Mouse (Mus musculus) forebrain, embryonic 10.5 days (tissue): ENCODE results near the gene Padi3. TPM values are rescaled to one million over a fixed set of nuclear protein-coding genes. Genes with fewer than 3 reads are reported as not detected.

Source experiments
- DNase-seq: peaks from one replicate; pipeline ENCODE4 v3.0.0-alpha.2; 2017; ENCODE audit warnings: low spot score; ENCODE audit errors: extremely low spot score
- H3K27ac ChIP-seq: fragments of 300-500 bp; sonication (generic); 2 replicates; pipeline ENCODE4 v1.5.1; 2016; ENCODE audit warnings: mild to moderate bottlenecking
- H3K27me3 ChIP-seq: fragments of 300-500 bp; sonication (generic); 2 replicates; pipeline ENCODE4 v1.6.1; 2016; ENCODE audit warnings: mild to moderate bottlenecking; ENCODE audit not compliant: poor library complexity, severe bottlenecking
- H3K36me3 ChIP-seq: fragments of 300-500 bp; sonication (generic); replicated peaks from 2 replicates; pipeline ENCODE4 v1.6.1; 2016; ENCODE audit warnings: mild to moderate bottlenecking, moderate library complexity
- H3K4me1 ChIP-seq: fragments of 300-500 bp; sonication (generic); 2 replicates; pipeline ENCODE4 v1.6.1; 2016
- H3K4me3 ChIP-seq: fragments of 300-500 bp; sonication (generic); 2 replicates; pipeline ENCODE4 v1.5.1; 2016; ENCODE audit warnings: mild to moderate bottlenecking, moderate library complexity
- H3K9me3 ChIP-seq: fragments of 300-500 bp; sonication (generic); 2 replicates; pipeline ENCODE4 v1.6.1; 2016; ENCODE audit warnings: mild to moderate bottlenecking, moderate library complexity
- WGBS: fragments of 180-500 bp; shearing (Covaris S2); methylation state at CpG from one replicate; pipeline ENCODE4 v1.1.7; 2016; 5-methylcytosine and 5-hydroxymethylcytosine counted together
- polyA plus RNA-seq: library from polyadenylated mRNA; unstranded; fragments of >200 nt; fragmentation: Nextera tagmentation; extraction: Ambion mirVana; gene quantifications from 2 replicates; pipeline ENCODE4 v1.2.1, GENCODE M21; 2016

The Padi3 gene
- polyA plus RNA-seq, 1 experiment from 2014 or later: 0.16 TPM

DNA sequence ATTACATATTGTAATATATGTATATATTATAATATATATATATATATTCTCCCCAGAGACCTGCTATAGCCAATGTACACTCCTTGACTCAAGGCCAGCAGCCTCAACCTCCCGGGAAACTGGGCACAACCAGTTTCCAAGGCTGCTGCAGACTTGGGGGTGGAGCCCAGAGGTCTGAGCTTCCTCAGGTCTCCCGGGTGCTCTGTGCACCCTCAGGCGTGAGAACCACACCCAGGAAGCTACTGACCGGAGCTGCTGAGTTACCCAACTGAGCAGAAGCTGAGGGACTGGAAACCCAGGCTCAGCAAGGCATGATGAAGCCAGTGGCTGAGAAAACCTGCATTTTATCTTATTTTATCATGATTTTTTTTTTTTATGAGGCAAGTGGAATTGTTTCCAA, 39.4 kb downstream of the Padi3 start:
- Histone ChIP-seq H3K4me1 (peaks cover 13% of the 10 kb centered on the region), H3K27me3 (no peaks in the 10 kb centered on the region), H3K27ac (no peak overlapping the region), H3K36me3 (no peaks in the 10 kb centered on the region), H3K4me3 (no peak overlapping the region), H3K9me3 (no peaks in the 10 kb centered on the region)
- DNase-seq: no peak
- 49% methylated on average over 4 of the region's 4 CpGs for WGBS

- peak overlapping the region; percentile 32 for H3K4me3 ChIP-seq
- WGBS: 15% methylated on average over 13 of the region's 13 CpGs
- H3K36me3 ChIP-seq: no peaks in the 10 kb centered on the region
- DNase-seq: no peak
- H3K27me3 ChIP-seq: no peaks in the 10 kb centered on the region
- peaks cover 13% of the 10 kb centered on the region for H3K4me1 ChIP-seq
- H3K9me3 ChIP-seq: no peaks in the 10 kb centered on the region
- H3K27ac ChIP-seq: peak overlapping the region; percentile 16
Measured at GRCm38 (mm10) chr4:140770433-140770832, 40.0 kb downstream of the Padi3 start.

DNA sequence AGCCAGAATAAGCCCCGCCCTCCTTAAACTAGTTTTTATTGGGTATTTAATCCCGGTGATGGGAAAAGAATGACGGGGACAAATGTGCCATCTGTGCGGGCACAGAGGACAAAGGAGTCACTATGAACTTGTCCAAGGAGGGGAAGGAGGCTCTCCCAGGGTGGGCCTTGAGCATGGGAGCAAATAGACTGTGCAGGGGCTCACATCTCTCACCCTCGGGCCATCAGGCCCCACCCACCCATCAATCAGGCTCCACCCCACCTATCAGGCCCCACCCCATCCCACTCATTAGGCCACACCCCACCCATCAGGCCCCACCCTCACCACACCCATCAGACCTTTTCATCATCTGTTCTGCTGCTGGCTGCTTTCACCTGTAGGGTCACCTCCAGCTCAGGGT, 41.5 kb downstream of the Padi3 start:
- Histone ChIP-seq H3K9me3 (no peaks in the 10 kb centered on the region), H3K27me3 (no peaks in the 10 kb centered on the region), H3K4me1 (peaks cover 9% of the 10 kb centered on the region), H3K36me3 (no peaks in the 10 kb centered on the region), H3K27ac (no peak overlapping the region), H3K4me3 (no peak overlapping the region)
- WGBS: 87% methylated on average over 5 of the region's 5 CpGs
- DNase-seq: no peak

DNA sequence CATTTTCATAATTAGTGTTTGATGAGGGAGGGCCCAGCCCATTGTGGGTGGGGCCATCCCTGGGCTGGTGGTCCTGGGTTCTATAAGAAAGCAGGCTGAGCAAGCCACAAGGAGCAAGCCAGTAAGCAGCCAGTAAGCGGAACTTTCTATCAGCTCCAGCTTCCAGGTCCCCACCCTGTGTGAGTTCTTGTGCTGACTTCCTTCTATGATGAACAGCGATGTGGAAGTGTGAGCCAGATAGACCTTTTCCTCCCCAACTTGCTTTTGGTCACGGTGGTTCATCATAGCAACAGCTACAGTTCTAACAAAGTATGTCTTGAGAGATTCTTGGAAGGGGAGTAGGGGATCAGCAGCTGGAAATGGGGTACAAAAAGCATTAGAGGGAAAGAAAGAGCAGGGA, 44.5 kb downstream of the Padi3 start:
- Histone ChIP-seq H3K27me3 (no peaks in the 10 kb centered on the region), H3K27ac (no peak overlapping the region), H3K9me3 (no peaks in the 10 kb centered on the region), H3K4me3 (no peak overlapping the region), H3K4me1 (peaks cover 8% of the 10 kb centered on the region), H3K36me3 (no peaks in the 10 kb centered on the region)
- WGBS: 91% methylated on average over 3 of the region's 3 CpGs
- DNase-seq: no peak

- no peak overlapping the region for H3K27ac ChIP-seq
- 18% methylated on average over 9 of the region's 9 CpGs for WGBS
- peak; percentile 62 for DNase-seq
- H3K4me1 ChIP-seq: peaks cover 15% of the 10 kb centered on the region
- H3K4me3 ChIP-seq: no peak overlapping the region
- no peaks in the 10 kb centered on the region for H3K27me3 ChIP-seq
- H3K36me3 ChIP-seq: no peaks in the 10 kb centered on the region
- no peaks in the 10 kb centered on the region for H3K9me3 ChIP-seq
Measured at GRCm38 (mm10) chr4:140763158-140763557, 47.3 kb downstream of the Padi3 start.

DNA sequence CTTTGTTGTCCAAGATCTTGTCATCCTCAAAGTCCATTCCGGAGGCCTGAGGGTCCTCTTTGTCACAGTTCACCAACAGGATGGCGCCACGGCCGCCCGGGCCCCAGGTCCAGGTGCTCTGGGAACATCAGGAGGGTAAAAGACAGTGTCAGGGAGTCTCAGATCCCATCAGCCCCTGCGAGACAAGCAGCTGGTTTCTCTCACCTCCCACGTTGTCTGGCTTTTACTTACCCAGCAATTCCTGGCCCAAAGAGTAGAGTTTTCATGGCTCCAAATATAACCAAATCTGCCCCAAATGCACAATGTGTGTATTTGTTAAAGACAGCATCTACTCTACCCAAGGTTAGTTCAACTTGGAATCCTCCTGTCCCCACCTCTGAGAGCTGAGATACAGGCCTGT, 48.8 kb downstream of the Padi3 start:
- H3K27me3 ChIP-seq: no peaks in the 10 kb centered on the region
- H3K36me3 ChIP-seq: no peaks in the 10 kb centered on the region

DNA sequence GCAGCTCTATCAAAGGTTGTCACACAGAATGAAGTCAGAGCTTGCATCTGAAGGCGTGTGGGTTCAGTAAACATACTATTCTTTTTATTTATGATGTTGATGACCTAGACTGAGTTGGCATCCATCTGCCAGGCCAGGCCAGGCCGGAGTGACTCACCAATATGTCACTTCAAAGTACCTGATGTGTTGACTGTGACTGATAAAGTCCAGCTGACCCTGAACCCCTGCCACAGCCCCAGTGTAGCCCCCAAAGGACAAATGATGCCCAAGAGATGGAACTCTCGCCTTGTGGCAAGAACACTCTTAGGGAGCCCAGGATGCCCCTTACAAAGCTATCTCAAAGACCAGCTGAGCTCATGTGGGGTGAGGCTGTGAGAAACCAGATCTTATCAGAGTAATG, 54.6 kb downstream of the Padi3 start:
- Histone ChIP-seq H3K27me3 (peaks cover 9% of the 10 kb centered on the region), H3K36me3 (no peaks in the 10 kb centered on the region), H3K27ac (0 out of 2 replicates have a peak overlapping the region, but pooled peaks have one; percentile 68), H3K4me1 (peaks cover 41% of the 10 kb centered on the region), H3K9me3 (no peaks in the 10 kb centered on the region), H3K4me3 (no peak overlapping the region)
- no peak for DNase-seq
- WGBS: 80% methylated on average over 3 of the region's 3 CpGs

More for the DNA sequence above, 48.8 kb downstream of the Padi3 start:
- Histone ChIP-seq H3K4me3 (no peak overlapping the region), H3K4me1 (peaks cover 30% of the 10 kb centered on the region), H3K27ac (no peak overlapping the region), H3K9me3 (no peaks in the 10 kb centered on the region)
- DNase-seq: no peak
- WGBS: 89% methylated on average over 7 of the region's 7 CpGs

- 0 out of 2 replicates have a peak overlapping the region, but pooled peaks have one; percentile 35 for H3K27ac ChIP-seq
- 74% methylated on average over 7 of the region's 7 CpGs for WGBS
- peaks cover 40% of the 10 kb centered on the region for H3K4me1 ChIP-seq
- no peak for DNase-seq
- H3K27me3 ChIP-seq: peaks cover 13% of the 10 kb centered on the region
- H3K4me3 ChIP-seq: no peak overlapping the region
- no peaks in the 10 kb centered on the region for H3K36me3 ChIP-seq
- H3K9me3 ChIP-seq: no peaks in the 10 kb centered on the region
Measured at GRCm38 (mm10) chr4:140753366-140753765, 57.1 kb downstream of the Padi3 start.

DNA sequence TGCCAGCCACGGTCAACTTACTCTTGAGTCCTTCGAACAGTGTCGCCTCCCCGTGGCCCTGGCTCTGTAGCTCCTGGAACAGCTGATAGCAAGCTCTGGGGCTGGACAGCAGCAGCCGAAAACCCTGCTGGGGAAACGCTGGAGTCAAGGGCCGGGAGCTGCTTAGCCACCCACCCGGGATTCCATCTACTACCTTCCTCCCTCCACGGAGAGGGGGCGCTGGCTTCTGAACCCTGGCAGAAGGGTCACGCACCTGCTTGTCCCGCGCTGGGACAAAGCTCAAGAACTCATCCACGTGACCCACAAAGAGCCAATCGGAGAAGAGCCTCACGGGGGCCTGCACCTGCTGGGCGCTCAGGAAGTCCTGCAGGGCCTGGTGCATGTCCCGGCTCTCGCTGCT, 60.1 kb downstream of the Padi3 start:
- Histone ChIP-seq H3K4me1 (peaks cover 30% of the 10 kb centered on the region), H3K36me3 (no peaks in the 10 kb centered on the region), H3K27ac (peak overlapping the region; percentile 63), H3K27me3 (peaks cover 34% of the 10 kb centered on the region), H3K4me3 (peak overlapping the region; percentile 43), H3K9me3 (no peaks in the 10 kb centered on the region)
- 5% methylated on average over 19 of the region's 19 CpGs for WGBS
- DNase-seq: peak; percentile 59

GRCm38 (mm10) chr4:140747978-140748377, 62.5 kb downstream of the Padi3 start:
- WGBS: 43% methylated on average over 12 of the region's 12 CpGs
- DNase-seq: no peak

GRCm38 (mm10) chr4:140744654-140745053, 65.8 kb downstream of the Padi3 start:
- H3K4me1 ChIP-seq: peaks cover 20% of the 10 kb centered on the region
- 28% methylated on average over 3 of the region's 3 CpGs for WGBS
- peaks cover 20% of the 10 kb centered on the region; the same call in 1 of the 2 replicates for H3K27me3 ChIP-seq
- no peaks in the 10 kb centered on the region for H3K36me3 ChIP-seq
- no peak overlapping the region for H3K27ac ChIP-seq
- DNase-seq: peak; percentile 35
- H3K9me3 ChIP-seq: no peaks in the 10 kb centered on the region
- H3K4me3 ChIP-seq: no peak overlapping the region

More at GRCm38 (mm10) chr4:140747978-140748377, 62.5 kb downstream of the Padi3 start:
- no peak overlapping the region for H3K27ac ChIP-seq
- H3K9me3 ChIP-seq: no peaks in the 10 kb centered on the region
- H3K4me3 ChIP-seq: no peak overlapping the region
- H3K36me3 ChIP-seq: no peaks in the 10 kb centered on the region
- H3K4me1 ChIP-seq: peaks cover 27% of the 10 kb centered on the region
- H3K27me3 ChIP-seq: peaks cover 34% of the 10 kb centered on the region

- Histone ChIP-seq H3K4me3 (no peak overlapping the region), H3K9me3 (no peaks in the 10 kb centered on the region), H3K27me3 (peaks cover 20% of the 10 kb centered on the region; the same call in 1 of the 2 replicates), H3K27ac (no peak overlapping the region), H3K36me3 (no peaks in the 10 kb centered on the region), H3K4me1 (peaks cover 23% of the 10 kb centered on the region)
- WGBS: 60% methylated on average over 4 of the region's 4 CpGs
- DNase-seq: no peak
Measured at GRCm38 (mm10) chr4:140743086-140743485, 67.4 kb downstream of the Padi3 start.

DNA sequence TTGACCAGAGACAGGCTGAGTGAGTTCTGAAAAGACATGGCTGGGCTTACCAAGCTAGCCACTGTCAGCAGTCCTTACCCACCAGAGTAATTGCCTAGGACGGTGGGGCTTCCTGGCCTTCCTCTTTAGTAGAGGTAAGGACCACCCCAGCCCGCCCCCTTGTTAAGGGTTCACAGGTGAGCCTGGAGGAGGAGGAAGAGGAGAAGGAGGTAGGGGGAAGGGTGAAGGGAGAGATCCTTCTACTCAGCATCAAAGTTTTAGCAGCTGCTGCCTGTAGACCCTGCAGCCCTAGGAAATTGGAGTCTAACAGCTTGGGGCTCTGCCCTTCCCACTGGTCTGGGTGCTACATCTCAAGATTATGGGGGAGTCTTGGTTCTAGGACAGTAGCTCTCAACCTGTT, 67.9 kb downstream of the Padi3 start, which contains the start of gene Padi6:
Gene Padi6, minus strand, starts transcription at position 101 of the 400 bp plus-strand sequence.
- DNase-seq: no peak
- no peak within 1 kb of the TSS for H3K4me3 ChIP-seq
- 87% methylated on average over 2 of the region's 2 CpGs for WGBS
- peaks cover 15% of the 10 kb centered on the region; the same call in 1 of the 2 replicates for H3K27me3 ChIP-seq
- no peaks in the 10 kb centered on the region for H3K36me3 ChIP-seq
- H3K9me3 ChIP-seq: no peaks in the 10 kb centered on the region
- peaks cover 18% of the 10 kb centered on the region for H3K4me1 ChIP-seq
- peak within 1 kb of the TSS; percentile 20; the same call in 1 of the 2 replicates for H3K27ac ChIP-seq

DNA sequence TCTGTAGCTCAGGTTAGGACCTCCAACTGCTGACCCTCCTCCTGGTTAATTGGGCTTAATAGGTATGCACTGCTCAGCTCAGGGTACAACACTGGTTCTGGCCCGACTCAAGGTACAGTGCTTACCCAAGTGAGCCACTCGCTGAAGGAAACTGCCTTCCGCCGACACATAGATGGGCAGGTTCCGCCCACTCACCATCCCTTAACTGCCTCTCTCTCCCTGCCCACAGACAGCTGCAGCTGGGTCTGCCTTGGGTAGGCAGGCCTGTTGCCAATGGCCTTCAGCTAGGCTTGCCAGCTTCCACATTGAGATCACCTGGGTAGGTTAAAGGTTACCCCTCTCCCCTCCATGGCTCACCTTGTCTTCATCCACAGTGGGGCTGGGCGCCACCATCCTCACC, 69.0 kb downstream of the Padi3 start:
- DNase-seq: no peak
- 92% methylated on average over 6 of the region's 6 CpGs for WGBS
- Histone ChIP-seq H3K4me3 (no peak overlapping the region), H3K4me1 (peaks cover 16% of the 10 kb centered on the region), H3K27me3 (0 out of 2 replicates have a peak, but pooled peaks cover 5% of the 10 kb centered on the region), H3K9me3 (no peaks in the 10 kb centered on the region), H3K36me3 (no peaks in the 10 kb centered on the region), H3K27ac (peak overlapping the region; percentile 20; the same call in 1 of the 2 replicates)
